Mouse (Mus musculus): ENCODE measurements at regions not wholly inside any gene's neighbourhood (a gene's known extent, or its start where the extent isn't known, plus 50 kb on each side); places are given as distances from the start of the nearest gene placed in this dataset.
A peak's percentile ranks its signal among the peaks of the same experiment; 100 is the strongest.

- H3K9ac ChIP-seq (replicated peaks; ENCODE audit: low read depth): no peak overlapping the region
- no peaks in the 10 kb centered on the region for H3K9me3 ChIP-seq (ENCODE audit: low read length)
- peak; percentile 91 for TF ChIP-seq EP300 (IDR thresholded peaks at IDR 0.05)
- no peak for TF ChIP-seq CTCF (IDR thresholded peaks at IDR 0.05)
- H3K4me2 ChIP-seq (replicated peaks; ENCODE audit: low read depth, low read length): peak overlapping the region; percentile 18; the same call in 1 of the 2 replicates
- H3K27ac ChIP-seq (ENCODE audit: low read length): no peak overlapping the region
- H3K4me1 ChIP-seq (ENCODE audit: insufficient read depth, low read depth, low read length): no peaks in the 10 kb centered on the region
- H3K4me3 ChIP-seq (ENCODE audit: low read depth, low read length): no peak overlapping the region
- H3K36me3 ChIP-seq (ENCODE audit: insufficient read depth, low read length): no peaks in the 10 kb centered on the region
- 49% methylated on average over 17 of the region's 17 CpGs for WGBS
- no peaks in the 10 kb centered on the region for H3K27me3 ChIP-seq (replicated peaks; ENCODE audit: insufficient read depth, low read length)
- peak; percentile 98 for ATAC-seq
- DNase-seq (ENCODE audit: low spot score): peak; percentile 89
Measured at GRCm38 (mm10) chr2:50877716-50878115, 271.2 kb downstream of the Rnd3 start.

GRCm38 (mm10) chr2:50875072-50875471 is 273.8 kb downstream of the Rnd3 start:
- Histone ChIP-seq H3K36me3 (ENCODE audit: insufficient read depth, low read length) (no peaks in the 10 kb centered on the region), H3K9me3 (ENCODE audit: low read length) (no peaks in the 10 kb centered on the region), H3K27me3 (replicated peaks; ENCODE audit: insufficient read depth, low read length) (no peaks in the 10 kb centered on the region), H3K4me3 (ENCODE audit: low read depth, low read length) (no peak overlapping the region), H3K27ac (ENCODE audit: low read length) (no peak overlapping the region), H3K9ac (replicated peaks; ENCODE audit: low read depth) (no peak overlapping the region), H3K4me2 (replicated peaks; ENCODE audit: low read depth, low read length) (no peak overlapping the region), H3K4me1 (ENCODE audit: insufficient read depth, low read depth, low read length) (no peaks in the 10 kb centered on the region)
- 82% methylated on average over 6 of the region's 6 CpGs for WGBS
- ATAC-seq: no peak
- TF ChIP-seq CTCF (IDR thresholded peaks at IDR 0.05) (no peak), EP300 (IDR thresholded peaks at IDR 0.05) (no peak)
- DNase-seq (ENCODE audit: low spot score): no peak

GRCm38 (mm10) chr2:50853538-50854244 is 295.2 kb downstream of the Rnd3 start:
- Histone ChIP-seq H3K9ac (replicated peaks; ENCODE audit: low read depth) (no peak overlapping the region), H3K9me3 (ENCODE audit: low read length) (no peaks in the 10 kb centered on the region), H3K36me3 (ENCODE audit: insufficient read depth, low read length) (no peaks in the 10 kb centered on the region), H3K4me1 (ENCODE audit: insufficient read depth, low read depth, low read length) (no peaks in the 10 kb centered on the region), H3K4me2 (replicated peaks; ENCODE audit: low read depth, low read length) (no peak overlapping the region), H3K4me3 (ENCODE audit: low read depth, low read length) (no peak overlapping the region), H3K27me3 (replicated peaks; ENCODE audit: insufficient read depth, low read length) (no peaks in the 10 kb centered on the region), H3K27ac (ENCODE audit: low read length) (no peak overlapping the region)
- WGBS: 86% methylated on average over 8 of the region's 8 CpGs
- TF ChIP-seq EP300 (IDR thresholded peaks at IDR 0.05): no peak
- TF ChIP-seq CTCF (IDR thresholded peaks at IDR 0.05): no peak
- DNase-seq (ENCODE audit: low spot score): peak; percentile 27
- no peak for ATAC-seq

GRCm38 (mm10) chr2:50852413-50852919 is 296.4 kb downstream of the Rnd3 start:
- H3K27me3 ChIP-seq (replicated peaks; ENCODE audit: insufficient read depth, low read length): no peaks in the 10 kb centered on the region
- ATAC-seq: no peak
- no peak overlapping the region for H3K9ac ChIP-seq (replicated peaks; ENCODE audit: low read depth)
- H3K9me3 ChIP-seq (ENCODE audit: low read length): no peaks in the 10 kb centered on the region
- 90% methylated on average over 2 of the region's 2 CpGs for WGBS
- no peak overlapping the region for H3K4me2 ChIP-seq (replicated peaks; ENCODE audit: low read depth, low read length)
- no peak for DNase-seq (ENCODE audit: low spot score)
- no peaks in the 10 kb centered on the region for H3K4me1 ChIP-seq (ENCODE audit: insufficient read depth, low read depth, low read length)
- TF ChIP-seq CTCF (IDR thresholded peaks at IDR 0.05) (no peak), EP300 (IDR thresholded peaks at IDR 0.05) (no peak)
- H3K27ac ChIP-seq (ENCODE audit: low read length): no peak overlapping the region
- no peaks in the 10 kb centered on the region for H3K36me3 ChIP-seq (ENCODE audit: insufficient read depth, low read length)
- H3K4me3 ChIP-seq (ENCODE audit: low read depth, low read length): no peak overlapping the region

- H3K27me3 ChIP-seq (replicated peaks; ENCODE audit: insufficient read depth, low read length): no peaks in the 10 kb centered on the region
- no peaks in the 10 kb centered on the region for H3K9me3 ChIP-seq (ENCODE audit: low read length)
- H3K4me2 ChIP-seq (replicated peaks; ENCODE audit: low read depth, low read length): no peak overlapping the region
- ATAC-seq (no peak), DNase-seq (ENCODE audit: low spot score) (no peak)
- H3K27ac ChIP-seq (ENCODE audit: low read length): no peak overlapping the region
- no peak overlapping the region for H3K9ac ChIP-seq (replicated peaks; ENCODE audit: low read depth)
- no peaks in the 10 kb centered on the region for H3K36me3 ChIP-seq (ENCODE audit: insufficient read depth, low read length)
- 61% methylated on average over 3 of the region's 3 CpGs for WGBS
- no peaks in the 10 kb centered on the region for H3K4me1 ChIP-seq (ENCODE audit: insufficient read depth, low read depth, low read length)
- H3K4me3 ChIP-seq (ENCODE audit: low read depth, low read length): no peak overlapping the region
- no peak for TF ChIP-seq EP300 (IDR thresholded peaks at IDR 0.05)
- TF ChIP-seq CTCF (IDR thresholded peaks at IDR 0.05): no peak
Measured at GRCm38 (mm10) chr2:50850071-50850470, 298.8 kb downstream of the Rnd3 start.

- Histone ChIP-seq H3K9ac (replicated peaks; ENCODE audit: low read depth) (no peak overlapping the region), H3K36me3 (ENCODE audit: insufficient read depth, low read length) (no peaks in the 10 kb centered on the region), H3K4me1 (ENCODE audit: insufficient read depth, low read depth, low read length) (no peaks in the 10 kb centered on the region), H3K4me2 (replicated peaks; ENCODE audit: low read depth, low read length) (no peak overlapping the region), H3K27me3 (replicated peaks; ENCODE audit: insufficient read depth, low read length) (no peaks in the 10 kb centered on the region), H3K4me3 (ENCODE audit: low read depth, low read length) (no peak overlapping the region), H3K9me3 (ENCODE audit: low read length) (no peaks in the 10 kb centered on the region), H3K27ac (ENCODE audit: low read length) (no peak overlapping the region)
- ATAC-seq: no peak
- DNase-seq (ENCODE audit: low spot score): peak; percentile 33
- WGBS: 68% methylated on average over 2 of the region's 2 CpGs
- TF ChIP-seq EP300 (IDR thresholded peaks at IDR 0.05) (no peak), CTCF (IDR thresholded peaks at IDR 0.05) (no peak)
Measured at GRCm38 (mm10) chr2:50841881-50842280, 307.0 kb downstream of the Rnd3 start.

Data from lung, postnatal 0 days (tissue).